Mouse (Mus musculus) heart, adult 2 months (tissue): ENCODE data around the gene Gpr152.

ENCODE experiments used
- CTCF ChIP-seq: fragments of 200-600 bp; IDR thresholded peaks from 2 replicates; pipeline ENCODE4 v1.8.1; 2022; ENCODE audit warnings: antibody characterized with exemption, mild to moderate bottlenecking, moderate library complexity
- EP300 ChIP-seq: fragments of 200-500 bp; IDR thresholded peaks from 2 replicates; pipeline ENCODE4 v1.6.1; 2011; ENCODE audit warnings: low read depth, low read length, control low read depth; ENCODE audit not compliant: insufficient read depth
- POLR2A ChIP-seq: fragments of 200-500 bp; IDR thresholded peaks from 2 replicates; pipeline ENCODE4 v1.6.1; 2011; ENCODE audit warnings: mild to moderate bottlenecking, low read depth, low read length, control low read depth; ENCODE audit not compliant: insufficient read depth

DNA sequence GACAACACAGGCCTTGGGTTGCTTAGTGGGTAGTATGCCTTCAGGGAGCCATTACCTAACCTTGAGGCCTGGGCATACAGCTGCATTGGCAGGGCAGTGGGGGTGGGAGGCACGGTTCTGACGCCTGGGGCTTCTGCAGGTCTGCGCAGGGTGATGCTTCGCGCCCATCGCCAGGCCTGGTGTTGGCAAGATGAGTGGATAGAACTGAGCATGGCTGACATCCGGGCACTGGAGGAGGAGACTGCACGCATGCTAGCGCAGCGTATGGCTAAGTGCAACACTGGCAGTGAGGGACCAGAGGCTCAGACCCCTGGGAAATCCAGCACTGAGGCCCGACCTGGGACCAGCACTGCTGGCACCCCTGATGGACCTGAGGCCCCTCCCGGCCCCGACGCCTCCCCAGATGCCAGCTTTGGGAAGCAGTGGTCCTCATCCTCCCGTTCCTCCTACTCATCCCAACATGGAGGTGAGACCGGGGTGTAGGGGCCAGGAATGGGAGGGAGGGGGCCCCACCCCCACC is 34.9 kb upstream of the Gpr152 start:
- no peak for TF ChIP-seq POLR2A
- no peak for TF ChIP-seq CTCF
- no peak for TF ChIP-seq EP300
